Comparison of ENCODE assay signal across 8 mouse cellular contexts in the genomic region with DNA sequence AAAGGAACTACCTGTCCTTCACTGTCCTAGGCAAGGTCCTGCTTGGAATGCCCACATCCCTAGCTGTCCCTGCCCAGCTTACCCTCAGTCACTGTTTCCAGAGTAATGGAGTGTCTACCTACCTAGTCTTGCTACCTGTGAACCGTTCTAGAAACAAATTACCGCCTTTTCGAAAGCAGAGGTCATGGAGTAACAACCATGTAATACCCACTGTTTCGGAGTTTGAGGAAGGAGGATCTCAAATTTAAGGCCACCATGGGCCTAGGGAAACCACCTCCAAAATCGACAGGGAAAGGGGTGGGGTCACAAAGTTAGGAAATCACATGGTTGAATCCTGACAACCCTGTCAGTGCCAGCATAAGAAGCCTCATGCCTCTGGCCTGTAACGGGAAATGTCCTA. TPM values are rescaled to one million over a fixed set of nuclear protein-coding genes. Genes with fewer than 3 reads are reported as not detected.
DNase-seq lines count a peak whose midpoint lies in the region; ATAC-seq and TF ChIP-seq lines count a peak whose summit lies in the region.

No protein-coding gene starts in this region.

- no peak overlapping the region for H3K9ac ChIP-seq in lung, postnatal 0 days (replicated peaks; ENCODE audit: low read depth)
- no peak overlapping the region for H3K9ac ChIP-seq in forebrain, embryonic 12.5 days
- H3K9ac ChIP-seq in limb, embryonic 12.5 days (replicated peaks): no peak overlapping the region
- H3K9ac ChIP-seq in stomach, embryonic 14.5 days (replicated peaks; ENCODE audit: low read depth, low read length): no peak overlapping the region

- H3K4me2 ChIP-seq in lung, postnatal 0 days (replicated peaks; ENCODE audit: low read depth, low read length): peak overlapping the region; percentile 99
- H3K4me2 ChIP-seq in forebrain, embryonic 12.5 days: peak overlapping the region; percentile 91
- H3K4me2 ChIP-seq in limb, embryonic 12.5 days: peak overlapping the region; percentile 83
- H3K4me2 ChIP-seq in stomach, embryonic 14.5 days (replicated peaks; ENCODE audit: low read depth, low read length): peak overlapping the region; percentile 87; the same call in 1 of the 2 replicates

- H3K9me3 ChIP-seq in lung, postnatal 0 days (ENCODE audit: low read length): no peaks in the 10 kb centered on the region
- no peaks in the 10 kb centered on the region for H3K9me3 ChIP-seq in forebrain, embryonic 12.5 days
- H3K9me3 ChIP-seq in limb, embryonic 12.5 days: no peaks in the 10 kb centered on the region
- no peaks in the 10 kb centered on the region for H3K9me3 ChIP-seq in stomach, embryonic 14.5 days (ENCODE audit: control insufficient read depth, low read depth, low read length)

- no peak for ATAC-seq in lung, postnatal 0 days
- ATAC-seq in forebrain, embryonic 12.5 days (ENCODE audit: low FRiP score): no peak
- ATAC-seq in limb, embryonic 12.5 days (ENCODE audit: insufficient number of reproducible peaks, insufficient read depth, low FRiP score, low TSS enrichment, low read depth): peak; percentile 9; the same call in 1 of the 2 replicates
- no peak for ATAC-seq in stomach, embryonic 14.5 days (ENCODE audit: insufficient number of reproducible peaks, insufficient read depth, low FRiP score, low read depth)

- H3K4me1 ChIP-seq in lung, postnatal 0 days (ENCODE audit: insufficient read depth, low read depth, low read length): peaks cover 7% of the 10 kb centered on the region
- peaks cover 29% of the 10 kb centered on the region for H3K4me1 ChIP-seq in forebrain, embryonic 12.5 days
- peaks cover 28% of the 10 kb centered on the region for H3K4me1 ChIP-seq in limb, embryonic 12.5 days (replicated peaks)
- peaks cover 7% of the 10 kb centered on the region; the same call in 1 of the 2 replicates for H3K4me1 ChIP-seq in stomach, embryonic 14.5 days (ENCODE audit: control insufficient read depth, insufficient read depth, low read length)

- DNase-seq in lung, postnatal 0 days (ENCODE audit: low spot score): peak; percentile 25
- no peak for DNase-seq in lung, postnatal 25 days (ENCODE audit: low spot score)
- DNase-seq in kidney, adult 11 months: no peak
- no peak for DNase-seq in natural killer cell, adult 2 months (ENCODE audit: low spot score in 2 of 2)
- DNase-seq in cerebellum, adult 8-10 months: no peak

- no peak for TF ChIP-seq EP300 in lung, postnatal 0 days (IDR thresholded peaks at IDR 0.05)

- H3K27me3 ChIP-seq in lung, postnatal 0 days (replicated peaks; ENCODE audit: insufficient read depth, low read length): no peaks in the 10 kb centered on the region
- no peaks in the 10 kb centered on the region for H3K27me3 ChIP-seq in forebrain, embryonic 12.5 days
- H3K27me3 ChIP-seq in limb, embryonic 12.5 days: no peaks in the 10 kb centered on the region
- H3K27me3 ChIP-seq in stomach, embryonic 14.5 days (ENCODE audit: control insufficient read depth, insufficient read depth, low read length): no peaks in the 10 kb centered on the region

- 38% methylated on average over 6 of the region's 6 CpGs for WGBS in lung, postnatal 0 days
- 45% methylated on average over 6 of the region's 6 CpGs for WGBS in forebrain, embryonic 12.5 days
- WGBS in limb, embryonic 12.5 days: 41% methylated on average over 6 of the region's 6 CpGs
- 39% methylated on average over 6 of the region's 6 CpGs for WGBS in stomach, embryonic 14.5 days

- no peak for TF ChIP-seq CTCF in lung, postnatal 0 days (IDR thresholded peaks at IDR 0.05)

- no peak overlapping the region for H3K27ac ChIP-seq in lung, postnatal 0 days (ENCODE audit: low read length)
- H3K27ac ChIP-seq in forebrain, embryonic 12.5 days: peak overlapping the region; percentile 95
- peak overlapping the region; percentile 93 for H3K27ac ChIP-seq in limb, embryonic 12.5 days
- H3K27ac ChIP-seq in stomach, embryonic 14.5 days (ENCODE audit: low read length): peak overlapping the region; percentile 82; the same call in 1 of the 2 replicates

- H3K36me3 ChIP-seq in lung, postnatal 0 days (ENCODE audit: insufficient read depth, low read length): 0 out of 2 replicates have a peak, but pooled peaks cover 8% of the 10 kb centered on the region
- peaks cover 48% of the 10 kb centered on the region for H3K36me3 ChIP-seq in forebrain, embryonic 12.5 days (replicated peaks)
- peaks cover 52% of the 10 kb centered on the region for H3K36me3 ChIP-seq in limb, embryonic 12.5 days
- peaks cover 30% of the 10 kb centered on the region for H3K36me3 ChIP-seq in stomach, embryonic 14.5 days (ENCODE audit: control insufficient read depth, insufficient read depth, low read length)

- peak overlapping the region; percentile 61 for H3K4me3 ChIP-seq in lung, postnatal 0 days (ENCODE audit: low read depth, low read length)
- H3K4me3 ChIP-seq in forebrain, embryonic 12.5 days (replicated peaks): peak overlapping the region; percentile 68
- peak overlapping the region; percentile 72 for H3K4me3 ChIP-seq in limb, embryonic 12.5 days (replicated peaks)
- peak overlapping the region; percentile 80; the same call in 1 of the 2 replicates for H3K4me3 ChIP-seq in stomach, embryonic 14.5 days (ENCODE audit: low read depth, low read length)

RNA-seq across cellular contexts. Expression of gene Dhrs13, which starts 0.7 kb away (rescaled TPM):
- polyA plus RNA-seq in lung, postnatal 0 days (2015; fragmentation: Nextera tagmentation; extraction: Ambion mirVana): 9.4 and 9.7 TPM in 2 replicates
- 20.6 and 21.2 TPM in 2 replicates for polyA plus RNA-seq in forebrain, embryonic 12.5 days (2016; fragmentation: Nextera tagmentation; extraction: Ambion mirVana)
- 19.0 and 20.4 TPM in 2 replicates for polyA plus RNA-seq in limb, embryonic 12.5 days (2016; fragmentation: Nextera tagmentation; extraction: Ambion mirVana)
- polyA plus RNA-seq in stomach, embryonic 14.5 days (2014; fragmentation: Nextera tagmentation; extraction: Ambion mirVana): 19.1 and 21.4 TPM in 2 replicates

RNA-seq across cellular contexts. Expression of gene Flot2, which starts 6.3 kb away (rescaled TPM):
- polyA plus RNA-seq in lung, postnatal 0 days (2015; fragmentation: Nextera tagmentation; extraction: Ambion mirVana): 55.6 and 58.3 TPM in 2 replicates
- 68.5 and 69.2 TPM in 2 replicates for polyA plus RNA-seq in forebrain, embryonic 12.5 days (2016; fragmentation: Nextera tagmentation; extraction: Ambion mirVana)
- 49.5 and 52.0 TPM in 2 replicates for polyA plus RNA-seq in limb, embryonic 12.5 days (2016; fragmentation: Nextera tagmentation; extraction: Ambion mirVana)
- polyA plus RNA-seq in stomach, embryonic 14.5 days (2014; fragmentation: Nextera tagmentation; extraction: Ambion mirVana): 54.1 and 60.6 TPM in 2 replicates

RNA-seq across cellular contexts. Expression of gene Eral1, which starts 48.8 kb away (rescaled TPM):
- 14.8 and 17.7 TPM in 2 replicates for polyA plus RNA-seq in lung, postnatal 0 days (2015; fragmentation: Nextera tagmentation; extraction: Ambion mirVana)
- polyA plus RNA-seq in forebrain, embryonic 12.5 days (2016; fragmentation: Nextera tagmentation; extraction: Ambion mirVana): 33.1 and 35.5 TPM in 2 replicates
- polyA plus RNA-seq in limb, embryonic 12.5 days (2016; fragmentation: Nextera tagmentation; extraction: Ambion mirVana): 39.2 and 41.0 TPM in 2 replicates
- 33.4 and 33.5 TPM in 2 replicates for polyA plus RNA-seq in stomach, embryonic 14.5 days (2014; fragmentation: Nextera tagmentation; extraction: Ambion mirVana)

RNA-seq across cellular contexts. Expression of gene Phf12, which starts 48.8 kb away (rescaled TPM):
- 7.7 and 9.0 TPM in 2 replicates for polyA plus RNA-seq in lung, postnatal 0 days (2015; fragmentation: Nextera tagmentation; extraction: Ambion mirVana)
- 29.1 and 29.6 TPM in 2 replicates for polyA plus RNA-seq in forebrain, embryonic 12.5 days (2016; fragmentation: Nextera tagmentation; extraction: Ambion mirVana)
- 26.8 and 27.7 TPM in 2 replicates for polyA plus RNA-seq in limb, embryonic 12.5 days (2016; fragmentation: Nextera tagmentation; extraction: Ambion mirVana)
- polyA plus RNA-seq in stomach, embryonic 14.5 days (2014; fragmentation: Nextera tagmentation; extraction: Ambion mirVana): 16.9 and 22.5 TPM in 2 replicates
